Mouse (Mus musculus): ENCODE measurements around the gene Rnf151. TPM values are rescaled to one million over a fixed set of nuclear protein-coding genes. Genes with fewer than 3 reads are reported as not detected.
A peak's percentile ranks its signal among the peaks of the same experiment; 100 is the strongest.
"Not testable (repeated sequence)": the region's sequence is repeated elsewhere in the genome, so short reads cannot be mapped to it uniquely, and the experiment has no call there.

The Rnf151 gene
- total and polyA plus RNA-seq, 2 experiments = not detected

DNA sequence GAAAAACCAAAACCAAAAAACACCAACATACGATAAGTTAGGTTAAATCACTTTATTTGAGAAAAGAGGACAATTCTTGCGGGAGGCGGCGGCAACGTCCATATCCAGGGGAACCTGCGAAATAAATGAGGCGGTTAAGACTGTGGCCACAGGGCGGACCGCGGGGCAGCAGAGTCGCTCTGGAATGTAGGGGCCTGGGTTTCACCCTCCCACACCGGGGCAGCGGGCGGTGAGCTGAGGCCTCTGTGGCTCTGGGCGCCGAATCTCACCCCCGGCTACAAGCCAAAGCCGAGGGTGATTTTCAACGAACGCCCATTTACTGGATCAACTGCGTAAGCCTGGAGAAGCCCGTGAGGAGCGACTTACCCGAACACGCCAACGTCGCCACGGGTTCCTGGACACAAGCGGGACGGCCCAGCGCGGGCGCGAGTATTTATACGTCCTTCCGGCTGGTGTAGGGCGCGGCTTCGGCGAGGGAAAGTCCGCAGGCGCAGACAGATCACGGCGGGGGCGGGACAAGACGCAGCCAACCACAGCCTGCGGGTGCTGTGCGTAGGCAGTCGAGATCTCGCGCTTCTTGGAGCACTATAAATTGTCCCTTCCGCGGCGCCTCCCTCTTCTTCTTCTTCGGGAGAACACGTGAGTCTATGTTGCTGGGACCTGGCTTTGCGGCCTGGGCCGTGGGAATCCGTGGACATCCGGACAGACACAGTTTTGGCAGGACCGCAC lies 1.8 kb upstream of the Rnf151 start:
- under 1% methylated on average over 61 of the region's 61 CpGs for WGBS
- H3K79me2 ChIP-seq (ENCODE audit: control insufficient read depth, insufficient read depth, low read length) = peaks cover 8% of the 10 kb centered on the region; the same call in 1 of the 2 replicates
- peak; percentile 94 for DNase-seq (ENCODE audit: extremely low read depth, low read depth, low spot score)
- peak overlapping the region; percentile 80 for H3K9ac ChIP-seq (ENCODE audit: low read depth, low read length)
- H3K36me3 ChIP-seq (ENCODE audit: control insufficient read depth, insufficient read depth, low read length) = peaks cover 12% of the 10 kb centered on the region
- H3K4me1 ChIP-seq (ENCODE audit: control insufficient read depth, insufficient read depth, low read length) = peaks cover 21% of the 10 kb centered on the region
- peak overlapping the region; percentile 76 for H3K4me3 ChIP-seq (ENCODE audit: insufficient read depth, low read depth, low read length)
- peak overlapping the region; percentile 63 for H3K27ac ChIP-seq (replicated peaks; ENCODE audit: insufficient read depth, low read depth, low read length)
- TF ChIP-seq CTCF (IDR thresholded peaks at IDR 0.05; ENCODE audit: low read depth, low read length) = no peak
- peak; percentile 90 for TF ChIP-seq POLR2A (IDR thresholded peaks at IDR 0.05; ENCODE audit: extremely low read depth, insufficient read depth, low read length)
- no peaks in the 10 kb centered on the region for H3K27me3 ChIP-seq (ENCODE audit: control insufficient read depth, insufficient read depth, low read length)

GRCm38 (mm10) chr17:24718938-24719337 lies 1.1 kb upstream of the Rnf151 start:
- H3K27ac ChIP-seq (replicated peaks; ENCODE audit: insufficient read depth, low read depth, low read length); H3K79me2 ChIP-seq (ENCODE audit: control insufficient read depth, insufficient read depth, low read length); H3K27me3 ChIP-seq (ENCODE audit: control insufficient read depth, insufficient read depth, low read length); DNase-seq (ENCODE audit: extremely low read depth, low read depth, low spot score): not testable (repeated sequence)
- peak overlapping the region; percentile 72 for H3K4me3 ChIP-seq (ENCODE audit: insufficient read depth, low read depth, low read length)
- H3K4me1 ChIP-seq (ENCODE audit: control insufficient read depth, insufficient read depth, low read length) = peaks cover 19% of the 10 kb centered on the region
- peak overlapping the region; percentile 80 for H3K9ac ChIP-seq (ENCODE audit: low read depth, low read length)
- 48% methylated on average over 5 of the region's 5 CpGs for WGBS
- peaks cover 12% of the 10 kb centered on the region for H3K36me3 ChIP-seq (ENCODE audit: control insufficient read depth, insufficient read depth, low read length)

- no peaks in the 10 kb centered on the region for H3K27me3 ChIP-seq (ENCODE audit: control insufficient read depth, insufficient read depth, low read length)
- H3K79me2 ChIP-seq (ENCODE audit: control insufficient read depth, insufficient read depth, low read length) = peaks cover under 1% of the 10 kb centered on the region; the same call in 1 of the 2 replicates
- H3K9ac ChIP-seq (ENCODE audit: low read depth, low read length) = no peak overlapping the region
- H3K27ac ChIP-seq (replicated peaks; ENCODE audit: insufficient read depth, low read depth, low read length) = no peak overlapping the region
- no peak for DNase-seq (ENCODE audit: extremely low read depth, low read depth, low spot score)
- H3K36me3 ChIP-seq (ENCODE audit: control insufficient read depth, insufficient read depth, low read length) = peaks cover 2% of the 10 kb centered on the region; the same call in 1 of the 2 replicates
- WGBS = 95% methylated on average over 15 of the region's 15 CpGs
- H3K4me3 ChIP-seq (ENCODE audit: insufficient read depth, low read depth, low read length) = no peak overlapping the region
- TF ChIP-seq CTCF (IDR thresholded peaks at IDR 0.05; ENCODE audit: low read depth, low read length) = no peak
- TF ChIP-seq POLR2A (IDR thresholded peaks at IDR 0.05; ENCODE audit: extremely low read depth, insufficient read depth, low read length) = no peak
- peaks cover 2% of the 10 kb centered on the region; the same call in 1 of the 2 replicates for H3K4me1 ChIP-seq (ENCODE audit: control insufficient read depth, insufficient read depth, low read length)
Observed at GRCm38 (mm10) chr17:24716166-24716682, 1.6 kb downstream of the Rnf151 start.

- 93% methylated on average over 6 of the region's 6 CpGs for WGBS
- TF ChIP-seq POLR2A (IDR thresholded peaks at IDR 0.05; ENCODE audit: extremely low read depth, insufficient read depth, low read length) = no peak
- TF ChIP-seq CTCF (IDR thresholded peaks at IDR 0.05; ENCODE audit: low read depth, low read length) = no peak
Observed at GRCm38 (mm10) chr17:24715556-24715955, 2.3 kb downstream of the Rnf151 start.

DNA sequence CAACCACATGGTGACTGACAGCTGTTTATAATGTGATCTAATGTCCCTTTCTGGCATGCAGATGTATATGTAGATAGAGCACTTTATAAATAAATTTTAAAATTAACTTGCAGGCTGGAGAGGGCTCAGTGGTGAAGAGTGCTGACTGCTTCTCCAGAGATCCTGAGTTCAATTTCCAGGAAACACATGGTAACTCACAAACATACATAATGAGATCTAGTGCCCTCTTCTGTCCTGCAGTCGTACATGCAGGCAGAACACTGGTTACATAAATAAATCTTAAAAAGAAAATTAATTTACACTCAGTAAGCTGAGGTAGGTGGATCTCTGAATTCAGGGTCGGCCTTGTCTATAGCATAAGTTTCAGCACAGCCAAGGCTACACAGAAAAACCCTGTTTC lies 9.2 kb downstream of the Rnf151 start:
- Histone ChIP-seq H3K27ac (replicated peaks; ENCODE audit: insufficient read depth, low read depth, low read length) (no peak overlapping the region), H3K9ac (ENCODE audit: low read depth, low read length) (no peak overlapping the region)

More at GRCm38 (mm10) chr17:24715556-24715955, 2.3 kb downstream of the Rnf151 start:
- H3K36me3 ChIP-seq (ENCODE audit: control insufficient read depth, insufficient read depth, low read length) = no peaks in the 10 kb centered on the region
- H3K27me3 ChIP-seq (ENCODE audit: control insufficient read depth, insufficient read depth, low read length) = no peaks in the 10 kb centered on the region
- H3K4me3 ChIP-seq (ENCODE audit: insufficient read depth, low read depth, low read length) = no peak overlapping the region
- H3K4me1 ChIP-seq (ENCODE audit: control insufficient read depth, insufficient read depth, low read length) = peaks cover 2% of the 10 kb centered on the region; the same call in 1 of the 2 replicates
- DNase-seq (ENCODE audit: extremely low read depth, low read depth, low spot score) = no peak
- no peak overlapping the region for H3K27ac ChIP-seq (replicated peaks; ENCODE audit: insufficient read depth, low read depth, low read length)
- H3K79me2 ChIP-seq (ENCODE audit: control insufficient read depth, insufficient read depth, low read length) = no peaks in the 10 kb centered on the region; the same call in 1 of the 2 replicates
- no peak overlapping the region for H3K9ac ChIP-seq (ENCODE audit: low read depth, low read length)

More for the DNA sequence above, 9.2 kb downstream of the Rnf151 start:
- DNase-seq (ENCODE audit: extremely low read depth, low read depth, low spot score) = peak; percentile 60
- Histone ChIP-seq H3K79me2 (ENCODE audit: control insufficient read depth, insufficient read depth, low read length) (no peaks in the 10 kb centered on the region), H3K4me3 (ENCODE audit: insufficient read depth, low read depth, low read length) (no peak overlapping the region), H3K27me3 (ENCODE audit: control insufficient read depth, insufficient read depth, low read length) (no peaks in the 10 kb centered on the region), H3K36me3 (ENCODE audit: control insufficient read depth, insufficient read depth, low read length) (no peaks in the 10 kb centered on the region), H3K4me1 (ENCODE audit: control insufficient read depth, insufficient read depth, low read length) (peaks cover 1% of the 10 kb centered on the region; the same call in 1 of the 2 replicates)
- WGBS = 32% methylated on average over 2 of the region's 2 CpGs
- TF ChIP-seq POLR2A (IDR thresholded peaks at IDR 0.05; ENCODE audit: extremely low read depth, insufficient read depth, low read length) = no peak
- no peak for TF ChIP-seq CTCF (IDR thresholded peaks at IDR 0.05; ENCODE audit: low read depth, low read length)
